Mouse (Mus musculus): ENCODE results near the gene Ptpn9. TPM values are rescaled to one million over a fixed set of nuclear protein-coding genes. Genes with fewer than 3 reads are reported as not detected.

Gene Ptpn9
- polyA plus RNA-seq, 1 experiment from 2014 or later: 27.2 TPM

DNA sequence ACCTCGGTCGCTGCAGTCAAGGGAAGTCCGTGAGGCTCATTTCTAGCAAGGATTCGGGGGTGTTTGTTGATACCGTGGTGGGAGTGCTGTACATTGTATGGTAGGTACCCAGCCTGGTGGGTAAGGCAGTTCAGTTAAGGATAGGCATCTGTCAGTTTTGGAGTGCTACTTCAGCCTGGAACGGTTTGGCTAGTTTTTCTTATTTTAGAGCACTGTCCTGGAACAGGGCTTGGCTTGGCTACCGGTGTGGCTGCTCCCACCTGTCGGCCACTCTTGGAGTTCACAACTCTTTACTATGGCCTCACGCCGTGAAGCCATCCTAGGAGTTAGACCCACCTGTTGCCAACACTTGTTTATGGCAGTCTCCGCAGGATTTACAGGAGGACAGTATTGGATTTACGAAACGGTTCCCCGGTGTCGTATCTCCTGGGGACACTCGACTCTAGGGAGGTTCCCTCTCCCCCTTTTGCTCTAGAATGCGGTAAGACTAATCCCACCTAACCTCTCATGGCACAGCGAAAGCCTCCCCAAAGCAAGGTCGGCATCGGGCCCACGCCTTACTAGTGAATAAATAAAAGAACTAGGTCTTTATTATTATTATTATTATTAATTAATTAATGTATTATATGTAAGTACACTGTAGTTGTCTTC is 79.6 kb downstream of the Ptpn9 start:
- peak overlapping the region; percentile 83 for H3K4me3 ChIP-seq (replicated peaks)
- peak overlapping the region; percentile 77 for H3K4me2 ChIP-seq (replicated peaks)
- no peaks in the 10 kb centered on the region for H3K27me3 ChIP-seq
- peak overlapping the region; percentile 100 for H3K27ac ChIP-seq (replicated peaks)
- no peaks in the 10 kb centered on the region for H3K9me3 ChIP-seq (replicated peaks)
- ATAC-seq (ENCODE audit: insufficient number of reproducible peaks, low FRiP score, low TSS enrichment, low read depth): no peak
- 3% methylated on average over 21 of the region's 21 CpGs for WGBS
- H3K9ac ChIP-seq: peak overlapping the region; percentile 62
- no peaks in the 10 kb centered on the region for H3K36me3 ChIP-seq
- peaks cover 28% of the 10 kb centered on the region for H3K4me1 ChIP-seq

DNA sequence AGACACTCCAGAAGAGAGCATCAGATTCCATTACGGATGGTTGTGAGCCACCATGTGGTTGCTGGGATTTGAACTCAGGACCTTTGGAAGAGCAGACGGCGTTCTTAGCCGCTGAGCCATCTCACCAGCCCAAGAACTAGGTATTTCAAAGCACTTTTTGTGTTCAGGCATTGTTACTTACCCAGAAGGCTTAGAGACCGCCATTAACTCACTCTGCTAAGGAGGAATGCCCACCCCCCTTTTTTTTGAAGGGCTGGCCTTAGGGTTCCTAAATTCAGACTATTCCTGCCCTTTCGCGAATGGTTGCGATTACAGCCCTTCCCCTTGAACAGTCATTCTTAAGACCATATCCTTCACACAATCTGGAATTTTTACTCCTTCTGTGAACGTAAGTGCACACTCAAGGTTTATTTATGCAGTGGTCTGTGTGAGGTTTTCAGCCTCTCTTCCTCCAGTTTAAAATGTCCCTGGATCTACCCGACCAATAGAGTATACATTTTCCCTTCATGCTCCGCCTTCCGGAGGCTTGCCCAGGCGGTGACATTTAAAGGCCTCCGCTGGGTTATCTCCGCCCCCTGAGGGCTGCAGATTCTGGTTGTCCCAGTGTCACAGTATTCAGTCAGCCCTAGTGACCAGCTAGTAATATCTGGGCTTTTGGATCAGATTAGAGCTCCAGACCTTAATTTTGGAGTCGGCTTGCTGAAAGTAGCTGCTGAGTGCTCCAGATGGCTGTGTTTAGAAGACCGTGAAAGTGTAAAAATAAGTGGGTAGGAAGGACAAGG is 80.3 kb downstream of the Ptpn9 start:
- no peak for ATAC-seq (ENCODE audit: insufficient number of reproducible peaks, low FRiP score, low TSS enrichment, low read depth)
- Histone ChIP-seq H3K27ac (replicated peaks) (peak overlapping the region; percentile 100), H3K36me3 (no peaks in the 10 kb centered on the region), H3K9ac (peak overlapping the region; percentile 23), H3K4me1 (peaks cover 28% of the 10 kb centered on the region), H3K9me3 (replicated peaks) (no peaks in the 10 kb centered on the region), H3K4me2 (replicated peaks) (peak overlapping the region; percentile 77), H3K27me3 (no peaks in the 10 kb centered on the region), H3K4me3 (replicated peaks) (peak overlapping the region; percentile 83)
- 5% methylated on average over 17 of the region's 17 CpGs for WGBS

DNA sequence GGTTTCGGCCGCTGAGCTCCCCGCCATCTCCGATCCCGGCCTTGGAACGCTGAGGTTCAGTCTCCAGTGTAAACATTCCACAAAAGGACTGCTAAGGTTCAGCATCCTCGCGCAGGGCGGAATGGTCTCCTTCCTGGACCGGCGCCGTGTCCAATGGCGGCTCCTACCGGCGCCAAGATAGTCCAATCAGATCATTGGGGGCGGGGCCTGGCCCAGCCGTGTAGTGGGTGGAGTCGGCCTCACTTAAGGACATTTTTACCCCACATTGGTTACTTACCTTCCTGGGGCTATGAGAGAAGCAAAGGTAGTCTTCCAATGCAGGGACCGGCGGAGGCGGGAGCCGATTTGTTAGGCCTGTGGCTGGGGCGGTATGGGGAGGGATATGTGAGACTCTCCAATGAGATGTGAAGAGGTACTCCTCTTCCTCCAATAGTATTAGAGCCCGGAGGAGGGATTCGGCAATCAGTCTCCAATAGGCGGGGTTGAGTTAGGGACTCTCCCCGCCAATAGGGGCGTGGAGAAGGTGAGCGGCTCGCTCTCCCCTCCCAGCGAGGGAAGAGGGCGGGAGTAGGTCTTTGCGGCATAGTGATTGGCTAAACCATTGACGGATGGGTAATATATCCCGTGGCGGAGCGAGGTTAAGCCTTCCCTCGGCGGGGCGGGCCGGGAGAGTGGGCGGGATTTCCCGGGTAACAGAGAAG is 81.1 kb downstream of the Ptpn9 start:
- no peaks in the 10 kb centered on the region for H3K27me3 ChIP-seq
- peak overlapping the region; percentile 60; the same call in 1 of the 2 replicates for H3K9ac ChIP-seq
- H3K4me1 ChIP-seq: peaks cover 25% of the 10 kb centered on the region
- WGBS: under 1% methylated on average over 43 of the region's 43 CpGs
- peak overlapping the region; percentile 83 for H3K4me3 ChIP-seq (replicated peaks)
- no peaks in the 10 kb centered on the region for H3K9me3 ChIP-seq (replicated peaks)
- no peaks in the 10 kb centered on the region for H3K36me3 ChIP-seq
- H3K27ac ChIP-seq (replicated peaks): peak overlapping the region; percentile 100
- peak overlapping the region; percentile 81 for H3K4me2 ChIP-seq (replicated peaks)
- peak; percentile 87 for ATAC-seq (ENCODE audit: insufficient number of reproducible peaks, low FRiP score, low TSS enrichment, low read depth)

DNA sequence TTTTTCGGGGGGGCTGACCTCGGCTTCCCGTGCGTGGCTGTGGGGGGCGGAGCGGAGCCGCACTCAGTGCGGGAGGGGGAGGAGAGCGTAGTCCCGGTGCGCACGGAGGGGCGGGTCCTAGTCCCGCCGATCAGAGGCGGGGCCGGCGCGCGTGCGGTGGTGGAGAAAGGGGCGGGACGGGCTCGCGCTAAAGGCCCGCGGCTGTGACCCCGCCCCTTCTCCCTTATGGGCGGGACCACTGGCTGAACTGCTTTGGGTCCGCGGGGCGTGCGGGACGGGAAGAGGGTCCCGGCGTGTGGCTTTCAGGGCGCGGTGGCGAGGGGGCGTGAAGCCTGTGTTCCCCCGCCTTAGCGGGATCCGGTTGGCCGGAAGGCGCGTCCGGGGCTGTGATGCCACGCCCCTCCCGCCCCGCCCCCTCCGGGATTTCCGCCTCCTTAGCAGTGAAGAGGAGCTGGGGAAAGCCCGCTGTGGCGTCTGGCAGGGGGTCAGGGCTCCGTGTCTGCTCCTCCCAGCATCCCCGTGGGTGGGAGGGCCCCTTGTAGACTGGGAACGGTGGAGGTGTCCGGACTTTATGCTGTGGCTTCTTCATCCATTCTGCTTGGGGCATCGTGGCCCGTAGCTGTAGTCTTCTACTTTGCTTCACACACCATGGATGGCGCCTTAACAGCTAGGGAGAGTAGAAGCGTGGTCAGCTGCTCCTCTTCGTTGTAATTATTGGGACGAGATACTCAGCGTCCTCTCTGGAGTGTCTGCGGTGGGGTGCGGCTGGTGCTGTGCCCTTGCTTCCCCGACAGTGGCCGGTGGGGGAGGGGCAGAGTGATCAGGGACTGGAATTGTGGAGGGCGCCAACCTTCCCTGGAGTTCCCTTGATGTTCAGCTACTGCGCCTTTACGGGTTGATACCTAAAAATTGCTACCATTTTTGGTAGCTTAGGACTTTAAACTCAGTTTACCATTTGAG is 82.3 kb downstream of the Ptpn9 start:
- H3K4me2 ChIP-seq (replicated peaks): peak overlapping the region; percentile 81
- H3K4me1 ChIP-seq: peaks cover 18% of the 10 kb centered on the region
- under 1% methylated on average over 68 of the region's 72 CpGs for WGBS
- H3K27ac ChIP-seq (replicated peaks): peak overlapping the region; percentile 97
- no peaks in the 10 kb centered on the region for H3K36me3 ChIP-seq
- peak; percentile 16 for ATAC-seq (ENCODE audit: insufficient number of reproducible peaks, low FRiP score, low TSS enrichment, low read depth)
- H3K4me3 ChIP-seq (replicated peaks): peak overlapping the region; percentile 83
- no peaks in the 10 kb centered on the region for H3K27me3 ChIP-seq
- H3K9me3 ChIP-seq (replicated peaks): no peaks in the 10 kb centered on the region
- H3K9ac ChIP-seq: peak overlapping the region; percentile 60

DNA sequence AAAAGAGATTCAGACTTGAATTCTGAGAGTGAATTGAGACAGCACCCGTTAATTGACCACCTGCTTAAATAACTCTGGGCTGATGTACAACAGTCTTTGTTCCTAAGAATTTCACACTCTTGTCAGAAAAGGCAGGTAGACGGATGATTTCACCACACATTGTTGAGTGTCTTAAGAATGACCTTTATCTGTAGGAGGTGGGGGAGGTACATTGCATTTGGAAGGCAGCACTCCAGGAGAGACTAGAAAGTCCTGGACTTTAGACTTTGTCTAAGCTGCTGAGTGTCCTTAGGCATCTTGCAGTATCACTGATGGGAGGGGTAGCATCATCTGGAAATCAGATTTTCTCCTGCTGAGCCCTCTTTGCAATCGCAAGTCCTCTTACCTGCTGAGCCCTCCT is 87.5 kb downstream of the Ptpn9 start:
- H3K27me3 ChIP-seq: no peaks in the 10 kb centered on the region
- peaks cover 3% of the 10 kb centered on the region for H3K4me1 ChIP-seq
- no peak overlapping the region for H3K4me2 ChIP-seq (replicated peaks)
- H3K4me3 ChIP-seq (replicated peaks): no peak overlapping the region
- no peak for ATAC-seq (ENCODE audit: insufficient number of reproducible peaks, low FRiP score, low TSS enrichment, low read depth)
- H3K9me3 ChIP-seq (replicated peaks): no peaks in the 10 kb centered on the region
- no peak overlapping the region for H3K9ac ChIP-seq
- H3K36me3 ChIP-seq: peaks cover 9% of the 10 kb centered on the region
- no peak overlapping the region for H3K27ac ChIP-seq (replicated peaks)
- 84% methylated on average over 3 of the region's 3 CpGs for WGBS

Other genes starting within 250 kb of the Ptpn9 start
- 7.6 and 8.9 TPM in 2 replicates for gene Lingo1, start 198.5 kb upstream of the Ptpn9 start, polyA plus RNA-seq (2015; fragmentation: Nextera tagmentation; extraction: Ambion mirVana)
- gene Odf3l1, start 130.2 kb upstream of the Ptpn9 start, polyA plus RNA-seq (2015; fragmentation: Nextera tagmentation; extraction: Ambion mirVana): 0.88 and 1.1 TPM in 2 replicates
- gene Cspg4, start 129.9 kb upstream of the Ptpn9 start, polyA plus RNA-seq (2015; fragmentation: Nextera tagmentation; extraction: Ambion mirVana): 31.2 and 34.1 TPM in 2 replicates
- 10.3 and 12.2 TPM in 2 replicates for gene Snx33, start 66.6 kb upstream of the Ptpn9 start, polyA plus RNA-seq (2015; fragmentation: Nextera tagmentation; extraction: Ambion mirVana)
- gene Imp3, start 57.4 kb upstream of the Ptpn9 start, polyA plus RNA-seq (2015; fragmentation: Nextera tagmentation; extraction: Ambion mirVana): 89.4 and 95.0 TPM in 2 replicates
- 25.3 and 27.9 TPM in 2 replicates for gene Snupn, start 44.0 kb upstream of the Ptpn9 start, polyA plus RNA-seq (2015; fragmentation: Nextera tagmentation; extraction: Ambion mirVana)
- gene Sin3a, start 77.1 kb downstream of the Ptpn9 start, polyA plus RNA-seq (2015; fragmentation: Nextera tagmentation; extraction: Ambion mirVana): 28.0 and 32.8 TPM in 2 replicates
- gene Man2c1, start 135.8 kb downstream of the Ptpn9 start, polyA plus RNA-seq (2015; fragmentation: Nextera tagmentation; extraction: Ambion mirVana): 72.5 and 78.0 TPM in 2 replicates
- 9.8 and 9.9 TPM in 2 replicates for gene Neil1, start 153.4 kb downstream of the Ptpn9 start, polyA plus RNA-seq (2015; fragmentation: Nextera tagmentation; extraction: Ambion mirVana)
- gene Commd4, start 163.4 kb downstream of the Ptpn9 start, polyA plus RNA-seq (2015; fragmentation: Nextera tagmentation; extraction: Ambion mirVana): 97.6 and 105 TPM in 2 replicates
- gene Trcg1, start 241.6 kb downstream of the Ptpn9 start, polyA plus RNA-seq (2015; fragmentation: Nextera tagmentation; extraction: Ambion mirVana): 0.05 TPM in 1 of 2 replicates, not detected in the other